Mouse (Mus musculus) spleen, adult 2 months (tissue): ENCODE results near the gene A630095N17Rik. TPM values are rescaled to one million over a fixed set of nuclear protein-coding genes. Genes with fewer than 3 reads are reported as not detected.

Source experiments
- DNase-seq, 2 experiments: peaks; one replicate each; pipeline versions ENCODE4 v3.0.0 to v3.0.0-alpha.2; 2012 to 2021; ENCODE audit warnings: low spot score in 2 of 2, low read depth in 1 of 2
- H3K27ac ChIP-seq: fragments of 200-500 bp; 2 replicates; pipeline ENCODE4 v1.5.1; 2012; ENCODE audit warnings: low read length, inconsistent platforms; ENCODE audit not compliant: insufficient read depth
- H3K27me3 ChIP-seq: fragments of 200-500 bp; 2 replicates; pipeline ENCODE4 v1.6.1; 2012; ENCODE audit warnings: mild to moderate bottlenecking, moderate library complexity, low read length, inconsistent platforms; ENCODE audit not compliant: control insufficient read depth, insufficient read depth
- H3K36me3 ChIP-seq: fragments of 200-500 bp; 2 replicates; pipeline ENCODE4 v1.6.1; 2012; ENCODE audit warnings: mild to moderate bottlenecking, low read length, inconsistent platforms; ENCODE audit not compliant: control insufficient read depth, insufficient read depth
- H3K4me1 ChIP-seq: fragments of 200-500 bp; 2 replicates; pipeline ENCODE4 v1.6.1; 2011; ENCODE audit warnings: inconsistent platforms; ENCODE audit not compliant: control insufficient read depth, insufficient read depth, insufficient read length
- H3K4me3 ChIP-seq: fragments of 200-500 bp; 2 replicates; pipeline ENCODE4 v1.5.1; 2011; ENCODE audit warnings: mild to moderate bottlenecking, inconsistent platforms; ENCODE audit not compliant: insufficient read depth, insufficient read length; ENCODE audit errors: extremely low read depth
- CTCF ChIP-seq: fragments of 200-500 bp; IDR thresholded peaks from 2 replicates; pipeline ENCODE4 v1.5.1; 2011; ENCODE audit warnings: mild to moderate bottlenecking, inconsistent platforms; ENCODE audit not compliant: insufficient read depth, insufficient read length, insufficient replicate concordance; ENCODE audit errors: extremely low read depth
- POLR2A ChIP-seq: fragments of 200-500 bp; IDR thresholded peaks from 2 replicates; pipeline ENCODE4 v1.6.1; 2011; ENCODE audit warnings: low read depth, low read length, inconsistent platforms
- WGBS: fragments of 180-500 bp; shearing (Covaris S2); methylation state at CpG from one replicate; pipeline ENCODE4 v1.1.7; 2018; 5-methylcytosine and 5-hydroxymethylcytosine counted together
- polyA plus RNA-seq: library from polyadenylated mRNA; depleted of rRNA; stranded (reverse); fragments of >200 nt; gene quantifications from 2 replicates; pipeline ENCODE4 v1.2.3, GENCODE M21; 2012

A630095N17Rik gene
- polyA plus RNA-seq, 1 experiment: 0.19 TPM

- no peak for DNase-seq
- H3K4me1 ChIP-seq: peaks cover 32% of the 10 kb centered on the region; the same call in 1 of the 2 replicates
- H3K27ac ChIP-seq: no peak overlapping the region
- no peak for TF ChIP-seq CTCF
- WGBS: 13% methylated on average over 7 of the region's 7 CpGs
- H3K4me3 ChIP-seq: no peak overlapping the region
- H3K36me3 ChIP-seq: peaks cover 20% of the 10 kb centered on the region
- H3K27me3 ChIP-seq: no peaks in the 10 kb centered on the region
Observed at GRCm38 (mm10) chr1:75213096-75213495, 18.8 kb downstream of the A630095N17Rik start.

- Histone ChIP-seq H3K27me3 (no peaks in the 10 kb centered on the region), H3K4me1 (peaks cover 28% of the 10 kb centered on the region; the same call in 1 of the 2 replicates), H3K27ac (no peak overlapping the region), H3K4me3 (no peak overlapping the region), H3K36me3 (peaks cover 20% of the 10 kb centered on the region)
- no peak for DNase-seq
- WGBS: 82% methylated on average over 4 of the region's 4 CpGs
- no peak for TF ChIP-seq POLR2A
- TF ChIP-seq CTCF: no peak
Observed at GRCm38 (mm10) chr1:75212542-75212941, 19.4 kb downstream of the A630095N17Rik start.

- DNase-seq: no peak
- peaks cover 20% of the 10 kb centered on the region for H3K36me3 ChIP-seq
- no peaks in the 10 kb centered on the region for H3K27me3 ChIP-seq
- H3K4me3 ChIP-seq: peak overlapping the region; percentile 76
- WGBS: 9% methylated on average over 17 of the region's 17 CpGs
- peaks cover 23% of the 10 kb centered on the region; the same call in 1 of the 2 replicates for H3K4me1 ChIP-seq
- H3K27ac ChIP-seq: peak overlapping the region; percentile 42; the same call in 1 of the 2 replicates
- TF ChIP-seq POLR2A: no peak
- no peak for TF ChIP-seq CTCF
Observed at GRCm38 (mm10) chr1:75211141-75211708, 20.7 kb downstream of the A630095N17Rik start.

GRCm38 (mm10) chr1:75210136-75211087 is 21.5 kb downstream of the A630095N17Rik start, which contains the start of the genes Glb1l and Stk16:
Glb1l (minus strand) TSS chr1:75210813.
Stk16 (plus strand) TSS chr1:75210838.
- Histone ChIP-seq H3K27me3 (no peaks in the 10 kb centered on the region), H3K27ac (peak within 1 kb of the TSS; percentile 53; the same call in 1 of the 2 replicates), H3K4me3 (peak within 1 kb of the TSS; percentile 76), H3K4me1 (peaks cover 20% of the 10 kb centered on the region; the same call in 1 of the 2 replicates), H3K36me3 (peaks cover 13% of the 10 kb centered on the region)
- TF ChIP-seq POLR2A: peak; percentile 58
- TF ChIP-seq CTCF: no peak
- 3% methylated on average over 42 of the region's 42 CpGs for WGBS
- peak; percentile 90 to 95 for DNase-seq

- H3K4me1 ChIP-seq: peaks cover 20% of the 10 kb centered on the region; the same call in 1 of the 2 replicates
- no peaks in the 10 kb centered on the region for H3K27me3 ChIP-seq
- no peak for DNase-seq
- H3K36me3 ChIP-seq: peaks cover 1% of the 10 kb centered on the region
- TF ChIP-seq CTCF (no peak), POLR2A (no peak)
- 17% methylated on average over 34 of the region's 34 CpGs for WGBS
- peak overlapping the region; percentile 55 for H3K4me3 ChIP-seq
- peak overlapping the region; percentile 51; the same call in 1 of the 2 replicates for H3K27ac ChIP-seq
Observed at GRCm38 (mm10) chr1:75208967-75209678, 22.8 kb downstream of the A630095N17Rik start.

GRCm38 (mm10) chr1:75201236-75201635 is 30.7 kb downstream of the A630095N17Rik start:
- H3K4me3 ChIP-seq: no peak overlapping the region
- TF ChIP-seq CTCF: no peak
- TF ChIP-seq POLR2A: no peak
- DNase-seq: no peak
- H3K36me3 ChIP-seq: peaks cover 24% of the 10 kb centered on the region
- 100% methylated on average over 1 of the region's 1 CpGs for WGBS
- H3K27ac ChIP-seq: no peak overlapping the region
- H3K27me3 ChIP-seq: no peaks in the 10 kb centered on the region
- no peaks in the 10 kb centered on the region for H3K4me1 ChIP-seq
